Mouse (Mus musculus) heart, embryonic 15.5 days (tissue): ENCODE measurements around the gene Rhox3a2. TPM values are rescaled to one million over a fixed set of nuclear protein-coding genes. Genes with fewer than 3 reads are reported as not detected.
"Not testable (repeated sequence)": the region's sequence is repeated elsewhere in the genome, so short reads cannot be mapped to it uniquely, and the experiment has no call there.

Experiments
- ATAC-seq: fragments of 200-750 bp; cut with Nextera tagmentation; replicated peaks from 2 replicates; pipeline ENCODE4 v1.8.0; 2017; ENCODE audit warnings: low read depth, moderate TSS enrichment; ENCODE audit not compliant: insufficient number of reproducible peaks, insufficient read depth, low FRiP score
- H3K27ac ChIP-seq: fragments of 300-500 bp; sonication (generic); 2 replicates; pipeline ENCODE4 v1.5.1; 2015; ENCODE audit warnings: mild to moderate bottlenecking, inconsistent platforms
- H3K27me3 ChIP-seq: fragments of 300-500 bp; sonication (generic); 2 replicates; pipeline ENCODE4 v1.6.1; 2015; ENCODE audit warnings: inconsistent platforms
- H3K36me3 ChIP-seq: fragments of 300-500 bp; sonication (generic); 2 replicates; pipeline ENCODE4 v1.6.1; 2015; ENCODE audit warnings: mild to moderate bottlenecking, inconsistent platforms
- H3K4me1 ChIP-seq: fragments of 300-500 bp; sonication (generic); replicated peaks from 2 replicates; pipeline ENCODE4 v1.6.1; 2015; ENCODE audit warnings: inconsistent platforms
- H3K4me2 ChIP-seq: fragments of 300-500 bp; sonication (generic); 2 replicates; pipeline ENCODE4 v1.6.1; 2015; ENCODE audit warnings: inconsistent platforms, mild to moderate bottlenecking, moderate library complexity
- H3K4me3 ChIP-seq: fragments of 300-500 bp; sonication (generic); 2 replicates; pipeline ENCODE4 v1.5.1; 2015; ENCODE audit warnings: mild to moderate bottlenecking, inconsistent platforms
- H3K9ac ChIP-seq: fragments of 300-500 bp; sonication (generic); 2 replicates; pipeline ENCODE4 v1.6.1; 2015; ENCODE audit warnings: mild to moderate bottlenecking, inconsistent platforms
- H3K9me3 ChIP-seq: fragments of 300-500 bp; sonication (generic); replicated peaks from 2 replicates; pipeline ENCODE4 v1.6.1; 2016; ENCODE audit warnings: inconsistent platforms
- WGBS: fragments of 180-500 bp; shearing (Covaris S2); methylation state at CpG from one replicate; pipeline ENCODE4 v1.1.7; 2015; ENCODE audit warnings: mixed read lengths; 5-methylcytosine and 5-hydroxymethylcytosine counted together
- polyA plus RNA-seq: library from polyadenylated mRNA; unstranded; fragments of >200 nt; fragmentation: Nextera tagmentation; extraction: Ambion mirVana; gene quantifications from 2 replicates; pipeline ENCODE4 v1.2.1, GENCODE M21; 2015

Rhox3a2 gene
- not detected in 2 replicates for polyA plus RNA-seq

GRCm38 (mm10) chrX:37379728-37380127, at the start of gene Rhox3a2:
Gene Rhox3a2, plus strand, starts transcription at chrX:37380028.
- not testable (repeated sequence) for H3K36me3 ChIP-seq, H3K27me3 ChIP-seq, H3K9ac ChIP-seq, H3K4me1 ChIP-seq, H3K9me3 ChIP-seq, H3K27ac ChIP-seq, H3K4me2 ChIP-seq, ATAC-seq, H3K4me3 ChIP-seq
- WGBS: no CpG with 5 or more reads among the region's 1 CpGs

- not testable (repeated sequence) for H3K4me3 ChIP-seq, H3K27me3 ChIP-seq, H3K4me1 ChIP-seq, H3K9me3 ChIP-seq, H3K36me3 ChIP-seq, H3K4me2 ChIP-seq, ATAC-seq, H3K9ac ChIP-seq, H3K27ac ChIP-seq
- 88% methylated on average over 8 of the region's 16 CpGs for WGBS
Observed at GRCm38 (mm10) chrX:37390548-37390947, 10.7 kb downstream of the Rhox3a2 start, which contains the start of gene Rhox4a2. Gene Rhox4a2, plus strand, starts transcription at chrX:37390848.

GRCm38 (mm10) chrX:37411767-37412166, 31.9 kb downstream of the Rhox3a2 start, which contains the start of gene Rhox2b:
Gene Rhox2b, plus strand, starts transcription at chrX:37412067.
- H3K9me3 ChIP-seq, H3K4me3 ChIP-seq, ATAC-seq, H3K4me2 ChIP-seq, H3K27me3 ChIP-seq, H3K9ac ChIP-seq, H3K4me1 ChIP-seq, H3K36me3 ChIP-seq, H3K27ac ChIP-seq: not testable (repeated sequence)
- no CpG with 5 or more reads among the region's 9 CpGs for WGBS

DNA sequence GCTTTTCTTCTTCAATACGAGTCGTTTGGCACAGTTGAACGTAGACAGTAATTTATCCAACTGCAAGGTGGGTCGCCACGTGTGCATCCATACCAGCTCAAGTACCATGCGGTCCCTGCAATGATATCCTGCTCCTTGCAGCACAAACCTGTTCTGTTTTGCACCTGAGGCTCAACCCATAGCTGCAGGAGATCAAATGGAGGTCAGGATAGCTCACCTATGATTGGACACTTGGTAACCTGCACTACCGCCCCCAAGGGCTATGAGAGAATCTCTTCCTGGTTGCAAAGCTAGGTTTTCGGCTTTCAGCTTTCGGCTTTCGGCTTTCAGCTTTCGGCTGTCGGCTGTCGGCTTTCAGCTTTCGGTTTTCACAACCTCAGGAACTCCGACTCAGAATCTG, 52.4 kb downstream of the Rhox3a2 start, which contains the start of gene Rhox4b:
Gene Rhox4b, plus strand, starts transcription at position 301 of the 400 bp plus-strand sequence.
- H3K9ac ChIP-seq, H3K9me3 ChIP-seq, H3K27me3 ChIP-seq, H3K4me3 ChIP-seq, ATAC-seq, H3K27ac ChIP-seq, H3K4me2 ChIP-seq, H3K4me1 ChIP-seq, H3K36me3 ChIP-seq: not testable (repeated sequence)
- 82% methylated on average over 14 of the region's 15 CpGs for WGBS

Other genes starting within 250 kb of the Rhox3a2 start
- 0.09 TPM in 1 of 2 replicates, not detected in the other for gene Akap14, start 211.2 kb upstream of the Rhox3a2 start, polyA plus RNA-seq
- gene Ndufa1, start 188.9 kb upstream of the Rhox3a2 start, polyA plus RNA-seq: 695 and 864 TPM in 2 replicates
- gene Rnf113a1, start 188.8 kb upstream of the Rhox3a2 start, polyA plus RNA-seq: 5.4 and 6.0 TPM in 2 replicates
- not detected in 2 replicates for gene Gm9, start 169.0 kb upstream of the Rhox3a2 start, polyA plus RNA-seq
- gene Rhox1, start 157.8 kb upstream of the Rhox3a2 start, polyA plus RNA-seq: not detected in 2 replicates
- gene Rhox2a, start 135.1 kb upstream of the Rhox3a2 start, polyA plus RNA-seq: not detected in 2 replicates
- not detected in 2 replicates for gene Rhox3a, start 130.1 kb upstream of the Rhox3a2 start, polyA plus RNA-seq
- not detected in 2 replicates for gene Rhox4a, start 114.7 kb upstream of the Rhox3a2 start, polyA plus RNA-seq
- 0.66 and 2.8 TPM in 2 replicates for gene Rhox4a2, start 10.8 kb downstream of the Rhox3a2 start, polyA plus RNA-seq
- gene Rhox2b, start 32.0 kb downstream of the Rhox3a2 start, polyA plus RNA-seq: not detected in 2 replicates
- 1.9 TPM in 1 of 2 replicates, not detected in the other for gene Rhox4b, start 52.5 kb downstream of the Rhox3a2 start, polyA plus RNA-seq
- not detected in 2 replicates for gene Rhox2c, start 73.7 kb downstream of the Rhox3a2 start, polyA plus RNA-seq
- gene Rhox3c, start 78.6 kb downstream of the Rhox3a2 start, polyA plus RNA-seq: not detected in 2 replicates
- not detected in 2 replicates for gene Rhox4c, start 100.3 kb downstream of the Rhox3a2 start, polyA plus RNA-seq
- gene Rhox2d, start 113.4 kb downstream of the Rhox3a2 start, polyA plus RNA-seq: not detected in 2 replicates
- gene Rhox4d, start 134.3 kb downstream of the Rhox3a2 start, polyA plus RNA-seq: not detected in 2 replicates
- gene Rhox2e, start 150.4 kb downstream of the Rhox3a2 start, polyA plus RNA-seq: not detected in 2 replicates
- not detected in 2 replicates for gene Rhox3e, start 162.0 kb downstream of the Rhox3a2 start, polyA plus RNA-seq
- gene Rhox4e, start 177.4 kb downstream of the Rhox3a2 start, polyA plus RNA-seq: not detected in 2 replicates
- not detected in 2 replicates for gene Rhox2f, start 191.4 kb downstream of the Rhox3a2 start, polyA plus RNA-seq
- gene Rhox3f, start 201.0 kb downstream of the Rhox3a2 start, polyA plus RNA-seq: not detected in 2 replicates
- not detected in 2 replicates for gene Rhox4f, start 227.7 kb downstream of the Rhox3a2 start, polyA plus RNA-seq
- gene Rhox3g, start 248.6 kb downstream of the Rhox3a2 start, polyA plus RNA-seq: not detected in 2 replicates